Mouse (Mus musculus) retina, postnatal 7 days (tissue): ENCODE results near the gene Ugt1a6b.

ENCODE experiments used
- DNase-seq: peaks from one replicate; pipeline ENCODE4 v3.0.0-alpha.2; 2012; ENCODE audit warnings: low read depth, low spot score

The Ugt1a6b gene

GRCm38 (mm10) chr1:88238771-88239170, 135.7 kb downstream of the Ugt1a6b start:
- DNase-seq: no peak

DNA sequence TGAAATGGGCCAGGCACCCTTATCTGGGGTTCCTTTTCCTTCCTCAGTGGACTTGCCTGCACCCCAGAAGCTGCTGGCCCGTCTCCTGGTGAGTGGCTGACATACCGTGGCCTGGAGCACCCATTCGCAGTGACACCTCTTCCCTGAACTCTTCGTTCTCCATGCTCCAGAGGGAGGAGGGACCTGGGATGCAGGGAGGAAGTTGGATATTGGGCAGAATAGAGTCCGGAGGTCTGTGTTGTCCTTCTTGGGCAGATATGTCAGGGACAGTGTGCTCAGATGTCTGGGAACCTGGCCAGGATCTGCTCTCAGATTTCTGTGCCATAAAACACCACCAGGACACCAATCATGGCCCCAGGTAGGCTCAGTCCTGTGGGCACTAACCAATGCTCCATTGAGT, 137.0 kb downstream of the Ugt1a6b start:
- no peak for DNase-seq

DNA sequence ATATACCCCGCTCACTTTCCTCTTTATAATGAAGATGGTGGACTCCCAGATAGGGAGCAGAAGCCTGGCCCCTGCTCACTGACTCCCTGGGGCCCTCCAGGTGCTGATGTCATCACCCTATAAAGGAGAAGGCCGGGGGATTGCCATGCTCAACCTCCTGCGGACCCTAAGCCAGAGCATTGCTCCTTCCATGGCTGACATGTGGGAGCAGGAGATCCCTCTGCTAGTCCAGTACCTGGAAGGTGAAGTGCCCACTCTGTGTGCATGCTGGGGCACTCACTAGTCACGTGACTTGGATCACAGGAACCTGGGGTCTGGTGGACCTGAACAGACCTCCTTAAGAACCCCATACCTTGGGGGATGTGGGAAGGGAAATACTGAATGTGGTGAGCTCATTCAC, 137.5 kb downstream of the Ugt1a6b start:
- no peak for DNase-seq

GRCm38 (mm10) chr1:88243861-88244260, 140.8 kb downstream of the Ugt1a6b start:
- DNase-seq: no peak

- no peak for DNase-seq
Measured at GRCm38 (mm10) chr1:88245881-88246280, 142.8 kb downstream of the Ugt1a6b start.

GRCm38 (mm10) chr1:88246386-88246785, 143.3 kb downstream of the Ugt1a6b start:
- no peak for DNase-seq

DNA sequence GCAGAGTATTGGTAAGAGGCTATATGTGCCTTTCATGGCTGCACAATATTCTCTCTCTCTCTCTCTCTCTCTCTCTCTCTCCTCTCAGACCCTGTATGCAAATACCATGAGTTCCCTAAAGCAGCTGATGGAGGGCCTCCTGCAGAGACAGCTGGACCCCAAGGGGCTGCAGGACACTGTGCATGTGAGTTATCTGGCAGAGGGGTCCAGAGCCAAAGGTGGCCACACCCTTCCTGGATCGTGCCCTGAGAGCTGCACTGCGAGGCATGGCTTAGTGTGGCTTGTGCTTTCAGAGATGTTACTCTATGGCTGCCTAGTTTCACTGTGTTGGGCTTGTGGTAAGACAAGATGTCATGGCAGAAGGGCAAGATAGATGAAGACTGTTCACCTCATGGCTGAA, 144.6 kb downstream of the Ugt1a6b start:
- no peak for DNase-seq

DNA sequence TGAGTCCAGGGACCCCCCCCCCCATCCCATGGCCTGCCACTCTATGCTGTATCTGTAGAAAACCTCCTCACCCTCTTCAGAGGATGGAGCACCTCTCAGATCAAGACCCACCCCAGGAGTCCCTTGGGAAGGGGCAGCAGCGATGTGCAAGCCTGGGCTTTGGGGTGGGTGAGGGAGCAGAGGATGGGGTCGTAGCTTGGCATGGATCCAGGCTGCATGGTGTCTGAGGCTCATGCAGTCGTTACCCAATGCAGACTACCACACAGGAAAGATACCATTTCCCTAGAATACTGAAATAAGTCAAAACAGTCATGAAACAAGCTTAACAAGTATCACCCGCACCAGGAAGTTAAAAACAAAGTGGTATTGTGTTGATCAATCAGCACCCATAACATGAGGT, 145.6 kb downstream of the Ugt1a6b start:
- no peak for DNase-seq

GRCm38 (mm10) chr1:88249596-88249995, 146.5 kb downstream of the Ugt1a6b start:
- no peak for DNase-seq

DNA sequence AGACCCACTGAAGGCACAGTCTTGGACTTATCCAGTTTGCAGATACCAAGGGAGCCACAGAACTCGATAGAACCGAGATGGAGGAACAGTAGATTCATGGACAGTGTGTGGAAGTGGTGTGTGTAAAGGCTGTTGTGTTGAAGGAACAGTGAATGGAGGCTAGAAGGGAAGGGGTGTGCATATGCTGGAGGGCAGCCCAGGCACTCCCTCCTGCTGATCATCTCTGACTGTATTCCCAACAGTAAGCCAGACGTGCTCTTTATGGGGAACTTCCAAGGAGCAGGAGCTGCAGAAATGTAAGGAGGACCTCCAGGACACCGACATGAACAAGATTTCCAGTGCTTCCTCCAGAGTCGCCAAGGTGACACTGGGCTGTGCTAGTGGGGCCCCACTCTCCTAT, 147.0 kb downstream of the Ugt1a6b start:
- DNase-seq: no peak

DNA sequence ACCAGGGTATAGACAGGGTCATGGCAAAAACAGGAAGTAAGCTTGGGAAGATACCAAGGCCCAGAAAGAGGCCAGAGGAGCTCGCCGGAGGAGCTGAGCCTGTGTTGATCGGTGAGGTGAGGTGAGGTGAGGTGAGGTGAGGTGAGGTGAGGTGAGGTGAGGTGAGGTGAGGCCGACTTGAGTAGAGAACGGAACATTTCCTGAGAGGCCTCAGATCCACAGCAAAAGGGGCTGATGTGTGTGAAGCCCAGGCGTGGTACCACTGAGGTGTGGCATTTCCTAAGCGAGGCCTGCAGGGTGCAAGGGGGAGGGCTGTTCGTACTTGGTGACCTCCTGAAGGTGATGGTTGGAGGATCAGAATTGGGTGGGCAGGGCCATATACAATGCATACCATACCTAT, 150.1 kb downstream of the Ugt1a6b start:
- no peak for DNase-seq

DNA sequence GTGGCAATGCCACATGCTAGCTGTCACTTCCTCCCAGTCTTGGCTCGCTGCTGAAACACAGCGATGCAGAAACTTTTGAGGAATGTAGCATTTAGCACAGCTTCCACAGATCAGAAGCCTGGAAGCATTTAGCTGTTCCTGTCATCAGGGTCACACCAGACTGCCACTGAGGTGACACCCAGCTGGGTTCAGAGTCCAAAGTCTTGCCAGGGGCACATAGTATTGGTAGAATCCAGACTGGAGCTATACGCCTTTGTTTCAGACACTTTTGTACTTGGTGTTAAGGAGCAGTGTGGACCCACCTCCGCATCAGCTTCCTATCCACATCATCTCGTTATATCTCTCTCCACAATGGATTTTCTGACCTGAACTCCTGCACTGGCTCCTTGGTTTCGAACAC, 150.5 kb downstream of the Ugt1a6b start:
- no peak for DNase-seq

DNA sequence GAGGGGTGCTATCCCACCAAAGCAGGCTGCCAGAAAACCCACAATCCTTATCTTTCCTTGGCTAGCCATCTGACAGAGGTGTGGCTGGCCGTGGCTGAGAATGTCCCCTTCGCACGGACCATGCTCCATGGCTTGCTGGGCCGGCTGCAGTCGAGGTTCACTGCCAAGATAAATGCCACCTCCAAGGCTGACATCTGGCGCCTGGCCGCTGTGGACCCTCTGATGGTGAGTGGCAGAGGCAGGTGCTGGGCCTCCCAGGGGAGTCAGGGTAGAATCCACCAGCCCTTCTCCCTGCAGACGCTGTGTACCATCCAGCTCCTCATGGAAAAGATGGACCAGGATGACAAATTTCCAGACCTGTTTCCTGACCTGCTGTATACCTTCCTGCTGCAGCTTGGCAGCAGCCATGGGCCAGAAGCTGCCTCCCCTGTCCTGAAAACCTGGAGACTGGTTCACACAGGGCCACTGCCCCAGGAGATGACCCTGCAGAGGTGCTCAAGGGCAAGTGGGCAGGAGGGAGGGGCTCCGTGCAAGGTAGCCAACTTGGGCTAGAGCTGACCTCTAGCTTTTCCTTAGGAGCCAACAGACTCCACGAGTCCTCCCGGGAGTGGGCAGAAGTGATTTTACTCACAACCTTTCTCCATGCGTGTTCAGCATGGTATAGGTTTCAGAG, 151.9 kb downstream of the Ugt1a6b start:
- DNase-seq: no peak

DNA sequence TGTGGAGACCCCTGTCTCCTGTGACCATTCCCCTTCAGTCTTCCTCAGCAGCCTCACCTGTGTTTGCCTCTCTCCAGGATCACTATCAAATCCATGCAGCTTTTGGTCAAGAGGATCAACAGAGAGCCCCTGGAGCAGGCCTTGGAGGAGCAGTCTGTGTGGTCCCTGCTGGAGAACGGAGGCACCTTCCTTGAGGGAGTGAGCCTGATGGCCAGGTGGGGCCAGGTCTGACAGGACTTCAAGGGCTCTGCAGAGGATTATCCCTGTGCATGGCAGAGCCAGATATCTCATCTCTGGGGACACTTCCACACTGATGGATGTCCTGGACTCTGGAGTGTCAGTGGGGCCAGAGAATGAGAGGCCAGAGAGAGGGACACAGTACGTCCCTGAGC, 152.4 kb downstream of the Ugt1a6b start:
- DNase-seq: no peak

DNA sequence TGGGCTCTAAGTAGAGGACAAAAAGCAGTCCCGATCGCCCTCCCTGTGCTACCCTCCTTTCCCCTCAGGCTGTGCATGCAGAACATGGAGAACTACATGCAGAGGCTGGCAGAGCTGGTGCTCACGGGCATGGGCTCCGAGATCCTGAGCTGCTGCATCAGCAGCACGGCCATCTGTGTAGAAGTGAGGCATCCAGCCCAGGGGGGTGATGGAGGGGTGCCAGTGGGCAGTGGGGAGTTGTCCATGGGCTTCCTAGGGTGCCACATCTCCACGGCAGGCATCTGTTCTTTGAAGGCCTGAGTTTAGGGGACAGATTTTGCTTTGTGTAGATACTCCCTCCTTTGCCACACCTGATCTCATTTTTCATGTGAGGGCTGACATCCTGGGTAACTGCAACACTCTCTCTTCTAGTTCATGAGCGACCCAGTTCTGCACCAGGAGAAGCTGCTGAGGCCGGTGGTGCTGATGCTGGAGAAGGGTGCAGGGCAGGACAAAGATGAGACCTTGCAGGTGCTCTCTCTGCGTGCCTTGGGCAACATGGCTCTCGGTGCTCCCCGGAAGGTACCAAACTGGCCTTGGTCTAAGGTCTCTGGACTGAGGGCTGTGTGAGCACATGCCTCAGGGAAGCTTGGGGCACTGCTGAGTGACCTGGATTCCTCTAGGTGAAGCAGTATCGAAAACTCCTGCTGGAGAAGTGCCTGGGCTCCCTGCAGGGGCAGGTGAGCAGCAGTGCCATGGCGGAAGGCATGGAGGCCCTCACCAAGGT, 153.1 kb downstream of the Ugt1a6b start:
- no peak for DNase-seq

GRCm38 (mm10) chr1:88256886-88257663, 154.0 kb downstream of the Ugt1a6b start:
- DNase-seq: no peak

GRCm38 (mm10) chr1:88257681-88258080, 154.6 kb downstream of the Ugt1a6b start:
- DNase-seq: no peak

DNA sequence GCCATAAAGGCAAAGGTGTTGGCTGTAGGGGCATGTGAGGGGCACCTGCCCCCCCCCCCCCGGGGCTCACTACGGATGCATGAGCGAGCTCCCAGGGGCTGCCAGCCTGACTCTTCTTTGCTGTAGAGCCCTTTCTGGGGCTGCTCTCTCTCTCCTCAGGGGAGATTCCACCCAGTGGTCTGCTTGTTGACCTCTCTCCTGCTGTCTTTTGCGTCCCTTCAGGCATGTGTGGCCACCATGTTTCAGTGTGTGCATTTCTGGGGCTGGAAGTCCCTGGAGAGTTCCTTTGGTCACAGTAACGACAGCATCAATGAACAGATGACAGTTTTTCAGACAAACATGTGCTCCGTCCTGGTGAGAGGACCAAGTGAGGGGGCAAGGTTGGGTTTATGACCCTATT, 155.3 kb downstream of the Ugt1a6b start:
- no peak for DNase-seq

GRCm38 (mm10) chr1:88258881-88259642, 156.0 kb downstream of the Ugt1a6b start:
- no peak for DNase-seq

DNA sequence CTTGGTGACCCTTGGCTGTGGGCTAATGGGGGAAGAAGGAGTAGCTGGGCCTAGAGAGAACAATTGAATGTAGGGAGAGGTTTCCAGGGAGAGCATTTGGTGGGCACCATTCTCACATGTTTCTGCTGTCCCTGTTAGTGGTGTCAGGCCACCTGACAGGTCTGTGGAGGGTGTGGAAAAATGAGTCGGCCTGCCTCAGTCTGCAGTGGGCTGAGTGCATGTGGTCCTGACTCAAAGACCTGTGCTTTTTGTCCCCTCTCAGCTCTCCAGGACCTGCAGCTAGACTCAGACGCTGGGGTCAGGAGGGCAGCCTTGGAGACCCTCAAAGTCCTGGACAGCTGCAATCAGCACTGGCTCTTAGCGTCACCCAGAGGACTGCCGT, 156.6 kb downstream of the Ugt1a6b start:
- DNase-seq: no peak

DNA sequence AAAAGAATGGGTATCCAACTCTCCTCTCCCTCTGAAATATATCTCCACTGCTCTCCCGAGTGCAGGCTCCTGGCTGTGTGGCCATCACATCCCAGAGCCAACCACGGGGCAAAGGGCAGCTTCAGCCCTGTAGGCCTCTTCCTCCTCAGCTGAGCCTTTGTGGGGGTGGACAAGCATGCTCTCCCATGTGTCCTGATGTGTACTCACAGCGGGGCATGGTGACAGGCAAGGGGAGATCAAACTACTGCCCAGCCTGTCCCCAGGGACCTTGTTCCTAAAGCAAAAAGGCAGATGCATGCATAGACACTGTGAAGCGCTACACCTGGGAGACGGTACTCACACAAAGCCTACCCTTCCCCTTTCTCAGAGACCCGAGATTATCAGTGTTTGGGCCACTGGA, 157.1 kb downstream of the Ugt1a6b start:
- DNase-seq: no peak
